Mouse (Mus musculus): ENCODE results near the gene Uroc1. TPM values are rescaled to one million over a fixed set of nuclear protein-coding genes. Genes with fewer than 3 reads are reported as not detected.

Uroc1 gene
- polyA plus RNA-seq, 1 experiment from 2014 or later: not detected

- Histone ChIP-seq H3K4me2 (no peak overlapping the region), H3K9me3 (no peaks in the 10 kb centered on the region), H3K27me3 (no peaks in the 10 kb centered on the region), H3K4me1 (no peaks in the 10 kb centered on the region), H3K36me3 (replicated peaks) (no peaks in the 10 kb centered on the region; the same call in 1 of the 2 replicates), H3K4me3 (replicated peaks) (no peak overlapping the region), H3K9ac (no peak overlapping the region), H3K27ac (no peak overlapping the region)
- ATAC-seq (ENCODE audit: low FRiP score): no peak
- WGBS: 77% methylated on average over 1 of the region's 1 CpGs
Measured at GRCm38 (mm10) chr6:90410972-90411371, 77.9 kb downstream of the Uroc1 start.

GRCm38 (mm10) chr6:90411926-90412325 is 78.8 kb downstream of the Uroc1 start:
- Histone ChIP-seq H3K9me3 (no peaks in the 10 kb centered on the region), H3K36me3 (replicated peaks) (no peaks in the 10 kb centered on the region), H3K27me3 (no peaks in the 10 kb centered on the region), H3K4me2 (no peak overlapping the region), H3K27ac (no peak overlapping the region), H3K9ac (no peak overlapping the region), H3K4me1 (no peaks in the 10 kb centered on the region), H3K4me3 (replicated peaks) (no peak overlapping the region)
- 90% methylated on average over 7 of the region's 7 CpGs for WGBS
- no peak for ATAC-seq (ENCODE audit: low FRiP score)

Other genes with a start within 250 kb of the Uroc1 start
- not detected in 2 replicates for gene Vmn1r50, start 231.9 kb upstream of the Uroc1 start, polyA plus RNA-seq (2016; fragmentation: Nextera tagmentation; extraction: Ambion mirVana)
- not detected in 2 replicates for gene Vmn1r51, start 210.7 kb upstream of the Uroc1 start, polyA plus RNA-seq (2016; fragmentation: Nextera tagmentation; extraction: Ambion mirVana)
- gene Vmn1r52, start 158.5 kb upstream of the Uroc1 start, polyA plus RNA-seq (2016; fragmentation: Nextera tagmentation; extraction: Ambion mirVana): not detected in 2 replicates
- not detected in 2 replicates for gene V1ra8, start 130.5 kb upstream of the Uroc1 start, polyA plus RNA-seq (2016; fragmentation: Nextera tagmentation; extraction: Ambion mirVana)
- not detected in 2 replicates for gene Vmn1r53, start 108.8 kb upstream of the Uroc1 start, polyA plus RNA-seq (2016; fragmentation: Nextera tagmentation; extraction: Ambion mirVana)
- gene Vmn1r54, start 87.0 kb upstream of the Uroc1 start, polyA plus RNA-seq (2016; fragmentation: Nextera tagmentation; extraction: Ambion mirVana): not detected in 2 replicates
- gene BC048671, start 32.1 kb upstream of the Uroc1 start, polyA plus RNA-seq (2016; fragmentation: Nextera tagmentation; extraction: Ambion mirVana): not detected in 2 replicates
- not detected in 2 replicates for gene Chst13, start 8.1 kb upstream of the Uroc1 start, polyA plus RNA-seq (2016; fragmentation: Nextera tagmentation; extraction: Ambion mirVana)
- 13.8 and 15.8 TPM in 2 replicates for gene Zxdc, start 36.2 kb downstream of the Uroc1 start, polyA plus RNA-seq (2016; fragmentation: Nextera tagmentation; extraction: Ambion mirVana)
- 1.9 and 2.6 TPM in 2 replicates for gene Cfap100, start 95.5 kb downstream of the Uroc1 start, polyA plus RNA-seq (2016; fragmentation: Nextera tagmentation; extraction: Ambion mirVana)
- gene Klf15, start 129.3 kb downstream of the Uroc1 start, polyA plus RNA-seq (2016; fragmentation: Nextera tagmentation; extraction: Ambion mirVana): 3.8 and 4.3 TPM in 2 replicates
- 2.0 TPM in 2 replicates for gene Aldh1l1, start 153.1 kb downstream of the Uroc1 start, polyA plus RNA-seq (2016; fragmentation: Nextera tagmentation; extraction: Ambion mirVana)